Mouse (Mus musculus): Measurements from ENCODE around the gene Gck.
A peak's percentile ranks its signal among the peaks of the same experiment; 100 is the strongest.

GRCm38 (mm10) chr11:5912635-5913034, 37.2 kb downstream of the Gck start:
- TF ChIP-seq CTCF (IDR thresholded peaks at IDR 0.05; ENCODE audit: borderline replicate concordance, extremely low read depth, insufficient read depth, insufficient read length) (peak; percentile 76), POLR2A (IDR thresholded peaks at IDR 0.05; ENCODE audit: borderline replicate concordance, extremely low read depth, insufficient read depth, insufficient read length, poor library complexity, severe bottlenecking) (no peak)

Data from brain, embryonic 14.5 days (tissue).